Mouse (Mus musculus) kidney, adult 2 months (tissue): ENCODE measurements around the gene Trpm3. TPM values are rescaled to one million over a fixed set of nuclear protein-coding genes. Genes with fewer than 3 reads are reported as not detected.
A peak's percentile ranks its signal among the peaks of the same experiment; 100 is the strongest.

ENCODE experiments used
- DNase-seq: peaks from one replicate; pipeline ENCODE4 v3.0.0; 2021
- H3K27ac ChIP-seq: fragments of 200-500 bp; 2 replicates; pipeline ENCODE4 v1.5.1; 2012; ENCODE audit warnings: low read depth, low read length, control low read depth, inconsistent platforms; ENCODE audit not compliant: insufficient read depth
- H3K27me3 ChIP-seq: fragments of 200-500 bp; replicated peaks from 2 replicates; pipeline ENCODE4 v1.6.1; 2012; ENCODE audit warnings: mild to moderate bottlenecking, moderate library complexity, low read length, inconsistent platforms; ENCODE audit not compliant: control insufficient read depth, insufficient read depth
- H3K36me3 ChIP-seq: fragments of 200-500 bp; 2 replicates; pipeline ENCODE4 v1.6.1; 2012; ENCODE audit warnings: mild to moderate bottlenecking, moderate library complexity, low read length, inconsistent platforms; ENCODE audit not compliant: control insufficient read depth, insufficient read depth
- H3K4me1 ChIP-seq: fragments of 200-500 bp; 2 replicates; pipeline ENCODE4 v1.6.1; 2011; ENCODE audit warnings: low read length; ENCODE audit not compliant: control insufficient read depth, insufficient read depth
- H3K4me3 ChIP-seq: fragments of 200-500 bp; 2 replicates; pipeline ENCODE4 v1.5.1; 2011; ENCODE audit warnings: mild to moderate bottlenecking, low read depth, low read length, control low read depth; ENCODE audit not compliant: insufficient read depth
- CTCF ChIP-seq: fragments of 200-500 bp; conservative IDR thresholded peaks from 2 replicates; pipeline ENCODE4 v1.5.1; 2011; ENCODE audit warnings: low read depth, mild to moderate bottlenecking, control low read depth, low read length, moderate library complexity, mixed read lengths; ENCODE audit not compliant: insufficient read depth, insufficient read length
- POLR2A ChIP-seq: fragments of 200-500 bp; IDR thresholded peaks from one replicate; pipeline ENCODE4 v1.6.1; 2011; ENCODE audit warnings: low read depth, low read length, control low read depth
- WGBS: fragments of 180-500 bp; shearing (Covaris S2); methylation state at CpG from one replicate; pipeline ENCODE4 v1.1.7; 2018; 5-methylcytosine and 5-hydroxymethylcytosine counted together
- polyA plus RNA-seq: library from polyadenylated mRNA; depleted of rRNA; stranded (reverse); fragments of >200 nt; gene quantifications from 2 replicates; pipeline ENCODE4 v1.2.3, GENCODE M21; 2012

The Trpm3 gene
- polyA plus RNA-seq, 1 experiment, result 0.80 TPM

DNA sequence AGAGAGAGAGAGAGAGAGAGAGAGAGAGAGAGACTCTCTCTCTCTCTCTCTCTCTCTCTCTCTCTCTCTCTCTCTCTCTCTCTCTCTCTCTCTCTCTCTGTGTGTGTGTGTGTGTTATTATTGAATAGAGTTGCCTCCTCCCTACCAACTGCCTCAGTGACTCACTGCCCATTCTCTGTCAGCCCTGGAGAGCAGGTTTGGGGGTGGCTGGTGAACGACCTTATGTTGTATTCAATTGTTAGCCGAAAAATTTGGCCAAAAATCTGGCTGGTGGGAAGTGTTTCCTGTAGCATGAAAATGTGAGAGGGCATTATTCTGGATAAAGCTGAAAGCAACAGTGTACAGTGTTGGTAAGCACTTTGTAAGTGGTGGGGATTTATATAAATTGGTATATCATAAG lies 17.2 kb upstream of the Trpm3 start:
- 93% methylated on average over 2 of the region's 2 CpGs for whole genome bisulfite sequencing
- no peak for DNase-seq
- Histone ChIP-seq H3K4me1 (no peaks in the 10 kb centered on the region), H3K27me3 (no peaks in the 10 kb centered on the region), H3K4me3 (no peak overlapping the region), H3K36me3 (no peaks in the 10 kb centered on the region), H3K27ac (no peak overlapping the region)
- TF ChIP-seq CTCF (no peak), POLR2A (no peak)

DNA sequence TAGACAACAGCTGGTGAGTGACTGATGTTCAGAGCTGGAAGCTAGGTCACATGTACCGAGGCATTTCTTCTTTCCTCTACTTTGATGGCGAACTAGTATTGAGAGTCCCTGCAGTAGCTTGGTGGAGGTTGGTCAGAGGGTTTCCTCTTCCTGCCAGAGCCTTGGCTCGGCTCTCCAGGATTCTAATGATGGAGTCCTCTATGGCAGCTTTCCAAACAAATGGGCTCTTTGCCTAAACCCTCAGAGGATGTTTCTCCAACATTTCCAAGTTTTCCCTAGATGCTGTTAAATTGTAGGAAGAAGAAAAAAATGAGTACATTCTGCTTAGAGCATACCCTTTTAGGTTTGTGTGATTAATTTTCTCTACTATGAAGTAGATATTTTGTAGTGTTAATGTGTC lies 6.2 kb upstream of the Trpm3 start:
- no peak for TF ChIP-seq POLR2A
- no peak for TF ChIP-seq CTCF
- H3K4me1 ChIP-seq, result no peaks in the 10 kb centered on the region
- no peaks in the 10 kb centered on the region for H3K36me3 ChIP-seq
- H3K27ac ChIP-seq, result no peak overlapping the region
- no peaks in the 10 kb centered on the region for H3K27me3 ChIP-seq
- DNase-seq, result peak; percentile 2
- 64% methylated on average over 3 of the region's 3 CpGs for WGBS
- H3K4me3 ChIP-seq, result no peak overlapping the region

DNA sequence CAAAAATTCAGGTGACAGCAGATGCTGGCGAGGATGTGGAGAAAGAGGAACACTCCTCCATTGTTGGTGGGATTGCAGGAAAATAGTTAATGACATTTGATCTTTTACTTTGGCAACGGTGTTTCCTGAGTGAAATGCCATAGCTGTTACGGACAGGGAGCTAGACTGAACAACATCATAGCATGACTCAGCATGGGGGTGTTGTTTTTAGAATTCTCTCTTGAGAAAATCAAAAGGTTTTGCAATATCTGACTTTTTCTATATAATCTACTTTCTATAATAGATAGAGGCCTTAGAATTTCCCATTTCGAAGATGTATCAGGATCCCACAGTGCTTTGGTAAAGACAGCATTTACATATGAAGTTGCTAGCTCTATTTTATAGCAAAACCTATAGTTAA lies 39.7 kb downstream of the Trpm3 start:
- Histone ChIP-seq H3K27me3 (no peaks in the 10 kb centered on the region), H3K27ac (no peak overlapping the region), H3K36me3 (no peaks in the 10 kb centered on the region), H3K4me3 (no peak overlapping the region), H3K4me1 (no peaks in the 10 kb centered on the region)
- WGBS, result 52% methylated on average over 4 of the region's 4 CpGs
- no peak for DNase-seq
- TF ChIP-seq CTCF, result no peak
- no peak for TF ChIP-seq POLR2A

DNA sequence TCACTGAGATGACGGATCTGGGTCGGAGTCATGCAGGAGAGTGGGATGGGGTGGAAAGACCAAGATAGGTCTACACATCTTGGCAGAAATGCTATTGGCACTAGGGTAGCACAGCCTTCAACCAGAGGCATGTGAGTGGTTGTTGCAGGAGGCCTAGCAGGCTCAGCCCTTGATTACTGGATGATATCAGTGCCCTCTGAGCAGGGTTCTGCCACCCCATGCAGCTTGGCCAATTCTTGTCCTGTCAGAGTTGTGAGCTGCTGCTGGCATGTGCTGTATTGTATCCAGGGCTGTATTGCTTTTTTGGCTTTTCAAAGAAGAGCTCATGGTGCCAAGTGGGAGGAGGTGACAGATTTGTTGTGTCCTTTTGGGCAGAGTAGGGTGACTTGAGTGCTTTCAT lies 40.2 kb downstream of the Trpm3 start:
- TF ChIP-seq CTCF (no peak), POLR2A (no peak)
- H3K4me1 ChIP-seq, result no peaks in the 10 kb centered on the region
- no peak overlapping the region for H3K4me3 ChIP-seq
- H3K36me3 ChIP-seq, result no peaks in the 10 kb centered on the region
- H3K27ac ChIP-seq, result no peak overlapping the region
- no peaks in the 10 kb centered on the region for H3K27me3 ChIP-seq
- 97% methylated on average over 2 of the region's 2 CpGs for WGBS
- no peak for DNase-seq

DNA sequence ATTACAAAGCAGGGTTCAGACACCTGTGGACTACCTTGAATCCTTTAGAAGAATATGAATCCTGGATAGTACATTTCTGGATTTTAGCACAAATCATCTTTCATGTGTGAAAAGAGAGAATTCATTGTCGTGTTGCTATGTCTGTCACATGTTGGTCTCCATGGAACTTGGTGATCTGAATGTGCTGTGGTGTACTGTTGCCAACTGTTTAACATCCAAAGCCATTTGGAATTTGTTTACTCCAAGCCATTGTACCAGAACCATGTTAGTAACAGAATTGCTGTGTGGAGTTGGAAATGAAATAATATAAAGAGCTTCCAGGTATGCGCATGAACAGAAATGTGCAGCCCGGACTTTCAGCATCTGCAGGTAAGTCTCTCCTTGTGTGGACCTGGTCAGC lies 41.3 kb downstream of the Trpm3 start:
- 79% methylated on average over 3 of the region's 3 CpGs for WGBS
- Histone ChIP-seq H3K36me3 (no peaks in the 10 kb centered on the region), H3K27ac (no peak overlapping the region), H3K27me3 (no peaks in the 10 kb centered on the region), H3K4me3 (no peak overlapping the region), H3K4me1 (no peaks in the 10 kb centered on the region)
- DNase-seq, result no peak
- TF ChIP-seq POLR2A (no peak), CTCF (no peak)

DNA sequence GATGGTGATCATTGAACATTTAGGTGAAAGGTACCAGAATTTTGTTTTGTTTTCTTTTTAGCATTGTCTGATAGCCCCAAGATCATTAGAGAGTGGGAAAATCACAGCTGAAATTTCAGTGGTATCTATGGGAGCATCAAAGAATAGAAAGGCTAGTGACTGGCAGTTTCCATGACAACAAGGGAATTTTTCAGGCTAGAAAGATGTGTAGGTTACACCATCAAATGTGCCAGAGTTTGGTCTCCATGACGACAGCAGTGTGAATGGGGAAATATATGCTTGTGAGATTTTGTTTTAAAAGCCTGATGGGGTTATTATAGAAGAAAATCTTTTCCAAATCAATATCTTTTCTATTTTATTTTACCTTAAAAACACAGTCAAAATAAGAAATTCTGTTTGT lies 50.9 kb downstream of the Trpm3 start:
- no peak for TF ChIP-seq CTCF
- TF ChIP-seq POLR2A, result no peak
- H3K27ac ChIP-seq, result no peak overlapping the region
- no peaks in the 10 kb centered on the region for H3K27me3 ChIP-seq
- DNase-seq, result no peak
- no peaks in the 10 kb centered on the region for H3K36me3 ChIP-seq
- no peaks in the 10 kb centered on the region for H3K4me1 ChIP-seq
- WGBS, result 74% methylated on average over 1 of the region's 1 CpGs
- H3K4me3 ChIP-seq, result no peak overlapping the region

DNA sequence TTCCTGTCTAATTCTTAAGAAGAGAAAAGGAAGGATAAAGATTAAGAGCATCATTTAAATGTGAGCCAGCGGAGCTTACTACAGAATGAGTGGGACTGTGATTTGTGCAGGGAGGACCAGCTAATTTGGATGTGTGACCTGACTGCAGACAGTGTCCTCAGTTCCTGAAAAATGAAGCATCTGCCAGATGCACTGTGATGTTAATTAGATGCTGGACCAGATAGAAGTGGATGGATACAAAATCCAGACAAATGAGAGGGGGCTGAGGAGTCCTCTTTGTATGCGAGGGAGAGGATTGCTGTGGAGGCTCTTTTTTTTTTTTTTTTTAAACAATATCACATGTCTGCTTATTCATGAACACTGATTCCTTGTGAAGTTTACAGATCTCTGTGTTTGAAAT lies 83.7 kb downstream of the Trpm3 start:
- Histone ChIP-seq H3K36me3 (no peaks in the 10 kb centered on the region), H3K4me1 (no peaks in the 10 kb centered on the region), H3K4me3 (no peak overlapping the region), H3K27me3 (no peaks in the 10 kb centered on the region), H3K27ac (no peak overlapping the region)
- DNase-seq, result no peak
- TF ChIP-seq CTCF, result no peak
- no peak for TF ChIP-seq POLR2A
- WGBS, result 74% methylated on average over 2 of the region's 2 CpGs

DNA sequence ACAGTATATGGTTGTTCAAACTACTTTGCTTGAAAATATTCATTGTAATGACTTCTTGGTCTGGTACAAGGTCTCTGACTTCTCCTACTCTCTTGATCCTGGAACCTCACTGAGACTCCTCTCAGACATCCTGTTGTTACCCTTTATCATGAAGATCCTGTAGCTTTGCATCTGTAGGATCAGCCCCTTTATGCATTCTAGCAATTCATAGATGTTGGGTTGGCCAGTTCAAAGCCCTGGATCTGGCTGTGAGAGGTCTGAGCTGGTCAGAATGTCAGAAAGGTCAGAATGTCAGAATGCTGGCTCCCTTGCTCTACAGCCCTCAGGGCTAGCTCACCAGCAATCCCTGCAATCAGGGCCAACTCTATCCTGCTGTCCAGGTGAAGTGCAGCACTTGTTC lies 95.3 kb downstream of the Trpm3 start:
- no peak for TF ChIP-seq CTCF
- no peak for TF ChIP-seq POLR2A
- no peaks in the 10 kb centered on the region for H3K4me1 ChIP-seq
- H3K27ac ChIP-seq, result no peak overlapping the region
- H3K4me3 ChIP-seq, result no peak overlapping the region
- H3K27me3 ChIP-seq, result no peaks in the 10 kb centered on the region; the same call in 1 of the 2 replicates
- DNase-seq, result no peak
- H3K36me3 ChIP-seq, result no peaks in the 10 kb centered on the region
